Mouse (Mus musculus): ENCODE results near the gene Sorcs2.

The Sorcs2 gene

DNA sequence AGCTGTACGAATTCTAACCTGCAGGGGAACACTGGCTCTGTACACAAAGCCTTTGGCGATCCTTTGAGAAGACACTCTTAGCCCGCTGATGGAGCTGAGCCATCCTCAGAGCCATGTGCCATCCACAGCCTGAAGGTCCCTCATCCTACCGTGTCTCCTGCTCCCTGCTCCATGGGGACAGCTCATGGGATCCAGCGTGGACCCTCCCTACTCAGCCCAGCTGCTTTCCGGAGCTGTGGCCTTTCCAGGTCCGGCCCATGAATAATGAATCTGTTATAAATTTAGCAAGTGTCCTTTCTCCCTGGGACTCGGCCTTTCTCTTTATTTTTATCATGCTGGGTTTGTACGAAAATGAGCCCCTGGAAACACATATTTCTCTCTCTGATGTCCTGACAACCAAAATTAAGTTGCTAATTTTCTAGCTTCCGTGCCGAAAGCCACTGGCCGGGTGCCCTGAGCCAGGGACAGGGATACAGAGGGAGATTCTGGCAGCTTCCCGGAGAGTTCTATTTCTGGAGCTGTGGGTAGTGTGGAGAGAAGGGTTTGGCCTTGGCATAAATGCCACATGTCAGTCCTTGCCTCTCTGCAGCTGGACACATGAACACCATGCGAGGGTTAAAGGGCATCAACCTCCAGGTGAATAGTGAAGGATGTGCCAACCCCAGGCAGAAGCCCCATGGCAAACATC lies 228.8 kb downstream of the Sorcs2 start:
- no peak for DNase-seq

DNA sequence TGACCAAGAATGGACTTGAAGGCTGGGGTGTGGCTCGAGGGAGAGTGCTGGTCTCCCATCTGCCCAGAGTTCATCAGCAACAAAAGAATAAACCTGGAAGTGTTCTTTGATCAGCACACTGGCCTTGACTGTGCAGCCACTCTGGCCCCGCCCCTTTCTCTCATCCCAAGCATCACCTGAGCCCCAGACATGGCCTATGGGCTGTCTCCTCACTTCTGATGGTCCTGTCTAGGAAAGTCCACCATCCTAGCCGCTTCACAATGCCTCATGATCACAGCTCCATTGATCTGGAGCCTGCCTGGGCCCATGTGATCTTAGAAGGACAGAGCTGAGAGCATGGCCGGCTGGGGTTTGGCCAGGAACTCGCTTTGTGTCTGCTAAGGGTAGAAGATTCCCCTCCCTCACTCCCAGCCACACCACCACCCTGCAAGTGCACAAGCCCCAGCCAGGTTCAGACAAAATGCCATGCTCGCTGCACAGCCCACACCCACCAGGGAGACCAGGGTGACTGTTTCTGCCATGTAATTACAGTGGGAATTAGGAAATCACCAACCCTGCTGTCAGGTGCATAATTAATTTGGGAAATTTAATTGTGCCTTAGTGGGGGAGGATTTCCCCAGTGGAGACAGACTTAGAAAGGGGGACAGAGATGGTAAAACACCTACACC lies 231.5 kb downstream of the Sorcs2 start:
- DNase-seq: no peak

DNA sequence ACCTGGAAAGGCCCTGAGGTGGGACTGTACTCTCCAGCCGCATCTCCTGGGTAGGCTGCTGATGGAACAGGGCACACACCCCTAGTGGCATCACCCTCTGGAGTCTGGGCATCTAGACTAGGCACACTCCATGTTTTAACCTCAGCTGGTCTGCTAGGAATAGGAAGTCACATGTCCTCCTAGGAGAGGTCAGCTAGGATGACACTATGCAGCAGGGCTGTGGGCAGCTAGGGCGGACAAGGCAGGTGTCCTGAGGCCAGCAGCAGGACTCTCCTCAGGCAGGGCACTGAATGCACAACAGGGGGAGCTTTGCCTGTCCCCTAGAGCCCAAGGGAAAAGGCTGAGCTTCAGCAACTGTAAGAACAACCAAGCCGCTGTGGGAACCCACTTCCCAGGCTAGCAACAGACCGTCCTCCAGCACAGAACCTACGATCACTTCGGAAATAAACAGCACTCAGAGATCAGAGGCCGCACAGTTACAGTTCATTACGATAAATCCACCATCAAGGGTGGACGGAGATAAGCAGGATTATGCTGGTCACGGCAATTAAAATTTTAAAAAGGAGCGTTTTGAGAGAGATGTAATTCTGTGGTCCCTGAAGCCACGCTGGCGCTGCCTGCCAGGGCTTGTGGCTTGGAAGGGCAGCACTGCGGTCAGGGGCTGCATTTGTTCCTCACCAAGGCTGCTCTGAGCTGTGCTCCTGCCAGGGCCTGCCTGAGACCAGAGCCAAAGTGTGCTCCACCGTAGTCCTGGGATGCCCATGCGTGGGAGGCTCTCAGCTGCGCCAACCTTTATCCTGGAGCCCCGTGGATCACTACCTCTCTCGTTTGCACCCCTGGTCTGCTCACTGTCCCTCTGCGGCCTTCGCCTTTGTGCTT lies 232.3 kb downstream of the Sorcs2 start:
- DNase-seq: no peak

DNA sequence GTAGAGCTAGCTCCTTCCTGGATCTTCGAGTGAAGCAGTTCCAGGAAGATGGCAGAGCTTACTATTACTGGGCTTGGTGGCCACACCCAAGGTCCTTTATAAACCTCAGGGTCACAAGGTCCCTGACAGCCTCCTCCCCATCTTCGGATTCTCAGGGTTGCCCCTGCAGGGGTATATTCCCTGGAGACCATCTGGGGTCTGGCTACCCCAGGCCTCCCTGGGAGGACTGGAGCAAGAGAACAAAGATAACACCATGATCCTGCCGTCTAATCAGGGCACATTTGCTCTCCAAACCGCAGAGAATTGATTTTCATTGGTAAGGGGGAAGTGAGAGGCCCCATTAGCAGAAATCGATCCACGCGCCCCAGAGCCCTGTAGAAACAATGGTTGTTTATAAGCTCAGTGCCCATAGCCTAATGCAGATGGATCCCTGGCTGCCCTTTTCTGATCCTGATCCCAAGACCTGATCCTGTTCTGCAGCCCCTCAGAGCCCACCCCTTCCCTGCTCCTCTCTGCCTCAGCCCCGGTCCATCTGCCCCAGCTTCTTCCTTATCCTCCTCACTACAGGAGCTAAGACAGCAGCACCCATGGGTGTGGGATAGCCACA lies 243.0 kb downstream of the Sorcs2 start:
- DNase-seq: no peak

DNA sequence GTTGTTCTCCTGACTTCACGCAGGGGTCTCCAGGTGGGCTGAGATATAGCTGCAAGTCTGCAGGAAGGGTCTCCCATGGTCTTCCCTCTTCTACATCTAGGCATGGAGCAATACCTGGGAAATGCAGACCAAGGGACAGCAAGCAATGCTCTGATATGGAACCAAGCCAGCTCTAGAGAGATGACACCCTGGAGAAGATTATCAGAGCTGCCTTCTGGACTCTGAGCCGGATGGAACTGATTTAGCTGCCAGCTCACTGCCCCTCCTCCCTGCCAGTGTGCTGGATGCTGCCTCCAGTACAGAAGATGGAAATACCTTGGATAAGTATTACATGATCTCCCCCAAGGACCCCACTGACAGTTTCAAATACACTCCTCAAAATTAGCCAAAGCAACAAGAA lies 244.7 kb downstream of the Sorcs2 start:
- DNase-seq: no peak

DNA sequence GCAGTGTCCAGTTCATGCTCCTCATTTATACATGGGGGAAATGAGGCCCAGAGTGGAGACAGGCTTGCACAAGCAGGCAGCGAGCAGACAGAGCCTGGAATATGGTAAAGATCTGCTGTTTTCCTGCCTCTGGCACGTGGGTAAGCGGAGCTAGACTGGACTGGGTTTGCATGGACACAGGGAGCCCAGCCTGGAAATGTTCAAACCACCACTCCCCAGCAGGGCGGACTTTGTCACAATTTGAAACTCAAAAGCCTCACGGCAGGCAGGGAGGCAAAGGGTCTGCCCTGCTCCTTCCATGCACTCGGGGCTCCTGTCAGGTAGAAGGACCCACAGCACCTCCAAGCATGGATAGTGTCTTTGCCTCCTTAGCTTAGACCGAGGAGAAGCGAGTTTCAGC lies 246.9 kb downstream of the Sorcs2 start:
- DNase-seq: no peak

DNA sequence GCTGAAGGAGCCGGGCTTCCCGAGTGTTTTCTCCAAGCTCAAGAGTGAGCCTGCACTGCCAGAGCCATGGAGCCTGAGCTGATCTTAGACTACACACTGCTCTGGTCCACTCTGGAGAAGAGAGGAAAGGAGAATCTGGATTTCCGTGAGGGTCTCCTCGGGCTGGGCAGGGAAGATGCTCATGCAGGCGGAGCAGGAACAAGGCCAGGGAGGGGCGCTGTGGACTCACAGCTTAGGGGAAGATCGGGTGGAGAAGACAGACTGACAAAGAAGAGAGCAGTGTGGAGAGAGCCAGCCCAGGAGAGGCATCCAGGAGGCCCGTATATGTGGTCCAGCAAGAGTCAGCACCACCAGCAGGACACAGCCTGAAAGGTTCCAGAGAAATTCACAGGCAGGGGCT lies 248.8 kb downstream of the Sorcs2 start:
- no peak for DNase-seq

DNA sequence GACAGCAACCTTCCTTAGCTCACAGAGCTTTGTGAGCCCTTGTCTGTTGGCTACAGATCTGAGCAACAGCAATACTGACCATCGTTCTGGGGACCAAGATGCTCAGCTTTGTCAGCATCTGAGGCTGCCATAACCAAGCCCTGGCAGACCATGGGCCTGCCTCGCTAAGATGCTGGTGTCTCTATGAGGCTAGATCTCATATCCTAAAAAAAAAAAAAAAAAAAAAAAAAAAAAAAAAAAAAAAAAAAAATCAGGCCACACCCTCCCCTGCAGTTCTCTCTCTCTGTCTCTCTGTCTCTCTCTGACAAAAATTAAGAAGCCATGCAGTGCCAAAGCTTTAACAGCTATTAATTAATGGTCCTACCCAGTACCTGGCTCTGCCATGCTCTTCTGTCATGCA lies 251.3 kb downstream of the Sorcs2 start:
- no peak for DNase-seq

DNA sequence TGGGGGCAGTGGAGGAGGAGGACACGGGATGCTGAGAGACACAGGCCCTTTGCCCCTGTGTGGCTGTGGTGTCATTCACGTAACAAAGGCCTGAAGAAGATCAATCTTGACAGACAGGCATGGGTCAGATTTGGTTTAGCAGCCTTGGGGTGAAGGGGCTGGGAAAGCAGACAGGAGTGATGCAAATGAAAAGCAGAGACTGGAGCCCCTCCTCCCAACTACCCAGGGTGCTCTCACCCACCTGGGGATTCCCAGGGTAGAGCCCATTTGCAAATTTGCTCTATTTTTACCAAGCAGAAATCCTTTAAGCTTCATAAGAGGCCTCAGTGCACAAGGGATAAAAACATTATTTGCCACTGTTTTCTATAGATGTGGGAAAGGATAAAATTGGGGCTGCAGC lies 253.4 kb downstream of the Sorcs2 start:
- peak in 1 of 2 experiments; percentile 6 for DNase-seq

DNA sequence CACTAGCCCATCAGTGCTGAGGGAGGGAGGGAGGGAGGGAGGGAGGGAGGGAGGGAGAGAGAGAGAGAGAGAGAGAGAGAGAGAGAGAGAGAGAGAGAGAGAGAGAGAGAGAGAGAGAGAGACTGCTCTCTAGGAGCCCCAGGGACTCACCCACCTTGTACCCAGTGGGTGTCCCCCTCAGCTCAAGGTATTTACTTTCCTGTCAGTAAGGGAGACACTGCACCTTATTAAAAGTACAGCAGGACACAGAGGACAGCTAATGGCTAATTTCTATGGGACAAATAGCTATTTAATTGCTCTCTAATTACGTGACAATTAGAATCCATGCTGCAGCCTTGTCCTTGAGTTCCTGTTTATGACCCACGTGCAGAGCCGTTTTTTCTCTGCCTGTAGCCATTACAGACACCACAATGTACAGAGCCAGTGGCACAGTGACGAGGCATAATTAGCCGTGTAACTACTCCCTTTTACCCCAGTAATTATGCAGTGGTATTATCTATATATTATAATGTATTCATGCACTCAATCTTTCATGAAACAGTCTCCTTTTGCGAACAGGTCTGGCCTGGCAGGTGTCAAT lies 256.2 kb downstream of the Sorcs2 start:
- no peak for DNase-seq

DNA sequence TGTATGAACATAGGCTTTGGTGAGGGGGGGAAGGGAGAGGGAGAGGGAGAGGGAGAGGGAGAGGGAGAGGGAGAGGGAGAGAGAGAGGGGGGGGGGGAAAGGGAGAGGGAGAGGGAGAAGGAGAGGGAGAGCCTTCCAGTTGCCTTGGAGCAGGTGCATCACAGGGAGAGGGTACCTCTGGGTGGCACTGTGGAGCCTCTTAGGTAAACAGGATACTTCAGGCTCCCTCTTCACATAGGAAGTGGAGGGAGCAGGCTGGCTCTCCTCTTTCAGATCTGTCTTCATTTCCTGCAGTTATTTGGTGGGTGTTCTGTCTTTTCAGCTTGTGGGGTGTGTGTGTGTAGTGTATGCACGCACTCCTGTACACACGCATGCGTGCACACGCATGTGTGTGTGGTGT lies 256.8 kb downstream of the Sorcs2 start:
- DNase-seq: peak in 1 of 2 experiments; percentile 21

DNA sequence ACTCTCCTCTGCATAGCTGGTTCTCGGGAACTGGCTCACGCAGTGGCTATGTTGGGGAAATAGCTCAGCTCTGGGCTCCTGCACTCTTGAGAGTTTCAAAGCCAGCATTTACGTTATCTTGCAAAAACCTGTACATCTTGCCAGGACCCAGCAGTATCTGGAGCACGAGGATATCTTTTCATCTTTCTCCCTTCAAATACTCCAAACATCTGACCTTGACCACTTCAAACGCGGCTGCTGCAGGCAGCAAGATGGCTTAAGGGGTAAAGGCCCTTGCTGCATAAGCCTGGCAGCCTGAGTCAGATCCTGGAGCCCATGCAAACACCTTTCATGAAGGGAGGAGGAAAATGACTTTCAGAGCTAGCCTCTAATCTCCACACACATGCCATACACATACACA lies 258.2 kb downstream of the Sorcs2 start:
- DNase-seq: no peak

DNA sequence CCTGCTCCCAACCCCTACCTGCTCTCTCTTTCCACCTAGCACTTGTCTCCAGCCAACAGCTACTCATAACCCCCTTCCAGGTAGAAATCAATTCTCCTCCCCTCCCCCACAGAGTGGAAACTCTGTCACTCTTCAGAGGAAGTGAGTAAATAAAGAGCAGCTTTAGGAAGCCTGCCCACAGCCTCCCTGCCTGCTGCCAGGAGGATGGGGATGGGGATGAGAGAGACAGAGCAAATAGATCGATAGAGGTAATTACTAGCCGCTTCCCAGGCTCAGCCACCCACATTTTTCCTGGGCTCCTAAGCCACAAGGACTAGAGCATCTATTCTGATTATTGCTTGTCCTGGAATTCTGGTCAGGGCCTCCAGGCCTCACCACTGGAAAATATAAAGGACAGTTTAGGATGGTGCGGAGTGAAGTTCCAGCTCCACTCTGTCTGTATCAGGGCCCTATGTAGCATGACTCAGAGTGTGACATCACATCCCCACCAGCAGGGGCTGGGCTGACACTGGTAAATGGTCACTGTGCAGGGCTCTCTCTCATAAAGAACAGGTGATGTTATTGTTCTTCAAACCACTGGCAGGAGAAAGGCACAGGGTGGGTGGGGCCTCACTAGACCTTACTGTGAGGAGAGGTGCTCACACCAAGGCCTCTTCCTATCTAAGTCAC lies 261.9 kb downstream of the Sorcs2 start:
- no peak for DNase-seq

DNA sequence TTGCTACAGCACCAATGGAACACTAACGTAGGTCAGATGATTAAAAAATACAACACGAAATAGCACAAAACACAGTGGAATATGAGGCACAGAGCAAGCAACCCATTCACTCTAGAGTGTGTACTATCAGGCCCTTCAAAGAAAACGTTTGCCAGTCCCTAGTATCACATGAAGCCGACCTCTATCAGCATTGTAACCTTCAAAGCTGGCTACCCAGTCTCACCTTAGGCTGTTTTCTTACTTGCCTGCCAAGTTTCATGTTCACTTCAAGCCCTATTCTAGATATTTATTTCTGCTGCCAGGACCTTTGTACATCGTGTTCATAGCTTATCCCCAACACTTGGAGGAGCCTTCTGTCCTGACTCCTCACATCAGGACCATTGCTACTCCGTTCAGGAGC lies 263.6 kb downstream of the Sorcs2 start:
- no peak for DNase-seq

DNA sequence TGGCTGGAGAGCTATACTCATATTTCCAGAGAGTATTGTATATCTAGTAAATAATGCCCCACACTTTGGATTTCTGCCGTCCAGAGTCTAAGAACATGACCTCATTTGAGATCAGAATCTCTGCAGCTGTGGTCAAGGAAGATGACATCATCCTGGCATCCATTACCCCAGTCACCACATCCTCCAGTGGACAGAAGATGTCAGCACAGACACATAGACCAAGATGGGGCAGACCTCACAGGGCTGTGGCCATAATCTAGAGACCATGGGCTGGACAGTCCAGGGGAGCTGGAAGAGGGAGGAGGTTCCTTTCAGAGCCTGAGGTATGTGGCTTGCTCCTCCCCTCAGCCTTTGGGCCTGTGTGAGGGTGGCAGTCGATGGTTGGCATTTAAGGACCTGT lies 264.0 kb downstream of the Sorcs2 start:
- no peak for DNase-seq

DNA sequence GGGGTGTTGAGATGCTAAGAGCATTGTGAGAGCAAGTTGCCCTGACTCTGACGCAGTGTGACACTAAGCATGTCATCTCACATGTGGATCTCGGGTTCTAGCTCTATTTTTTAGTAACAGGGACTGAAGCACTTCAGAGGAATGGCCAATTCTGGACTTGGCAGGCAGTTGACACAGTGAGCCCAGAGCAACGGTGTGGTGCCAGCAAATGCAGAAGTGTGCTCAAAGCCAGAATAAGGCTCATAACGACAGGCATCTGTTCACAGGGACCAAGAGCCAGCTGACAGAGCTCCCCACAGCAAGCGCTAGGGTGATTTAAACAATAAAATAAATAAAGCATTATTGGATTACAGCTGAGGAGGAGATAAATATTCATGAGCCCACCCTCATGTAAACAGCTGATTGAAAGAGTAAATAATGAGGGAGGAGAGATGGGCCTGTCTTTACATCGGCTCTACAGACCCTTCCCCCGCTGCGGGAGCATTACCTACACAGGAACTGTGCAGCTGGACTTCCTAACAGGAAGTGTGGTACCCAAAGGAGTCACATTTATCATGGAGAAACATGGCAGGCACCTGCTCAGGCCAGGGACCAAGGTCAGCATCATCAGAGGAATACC lies 267.4 kb downstream of the Sorcs2 start:
- DNase-seq: no peak

DNA sequence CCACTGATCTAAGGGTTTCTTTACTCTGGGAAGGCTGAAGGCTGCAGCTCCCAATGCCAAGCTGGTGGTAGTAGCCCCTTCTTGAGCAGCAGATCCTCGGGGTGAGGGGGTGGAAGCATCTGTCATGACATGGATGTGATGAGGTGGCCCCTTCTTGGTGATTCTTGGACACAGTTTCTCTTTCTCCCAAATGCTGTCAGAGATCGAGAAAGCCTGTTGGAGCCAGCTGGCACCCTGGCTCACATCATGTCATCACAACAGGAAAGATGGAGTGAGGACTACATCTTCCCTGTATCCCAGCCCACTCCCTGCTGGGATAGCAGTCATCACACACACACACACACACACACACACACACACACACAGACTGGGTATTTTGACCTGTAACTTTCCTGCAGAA lies 268.3 kb downstream of the Sorcs2 start:
- DNase-seq: no peak

DNA sequence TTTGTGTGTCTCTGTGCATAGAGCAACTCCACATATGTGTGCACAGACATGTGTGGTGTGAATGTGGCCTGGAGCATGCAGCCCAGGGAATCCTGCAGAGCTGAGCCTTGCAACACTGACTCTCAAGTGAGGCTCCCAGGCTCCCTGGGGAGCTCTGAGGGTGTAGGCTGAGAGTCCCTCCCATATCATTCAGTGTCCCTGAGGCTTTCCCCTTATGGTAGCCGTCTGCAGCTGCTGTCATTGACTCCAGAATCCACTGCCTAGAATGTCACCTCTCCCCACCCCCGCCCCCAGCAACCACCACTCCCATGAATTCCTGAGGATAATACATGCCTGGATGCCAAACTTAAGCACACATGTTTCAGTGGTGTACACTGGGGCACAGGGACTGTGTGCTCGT lies 269.4 kb downstream of the Sorcs2 start:
- no peak for DNase-seq

DNA sequence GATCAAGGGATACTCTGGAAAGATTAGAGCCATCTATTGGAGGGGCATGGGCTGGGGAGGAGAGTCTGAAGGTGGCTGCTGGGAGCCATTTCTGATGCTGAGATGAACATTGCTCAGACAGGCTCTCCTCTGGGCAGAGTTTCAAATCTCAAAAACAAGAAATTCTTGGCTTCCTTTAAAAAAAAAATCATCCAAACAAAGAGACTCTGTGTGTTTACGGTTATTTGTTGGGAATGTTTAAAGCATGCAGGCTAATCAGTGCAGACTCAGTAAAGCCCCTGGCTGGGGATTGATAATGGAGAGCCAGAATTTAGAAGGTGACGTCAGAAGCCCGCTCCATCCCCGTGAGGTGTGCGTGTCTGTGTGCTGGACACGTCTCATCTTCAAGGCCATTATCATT lies 272.9 kb downstream of the Sorcs2 start:
- DNase-seq: no peak

DNA sequence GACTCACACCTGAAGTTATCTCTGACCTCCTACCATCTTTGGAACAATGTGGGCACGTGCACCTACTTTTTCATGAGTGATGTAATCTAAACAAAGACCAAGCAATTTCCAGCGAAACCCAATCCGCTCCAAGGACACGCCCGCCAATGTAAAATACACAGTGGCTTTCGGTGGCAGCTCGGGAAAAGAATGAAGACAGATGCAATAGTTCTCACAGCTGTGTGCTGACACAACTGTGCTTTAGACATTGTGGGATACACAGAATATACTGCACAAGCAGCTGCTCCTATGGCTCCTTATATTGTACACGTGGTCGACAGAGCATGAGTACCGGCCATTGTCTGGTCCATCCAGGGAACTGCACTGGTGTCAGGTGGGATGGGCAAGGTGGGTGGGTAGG lies 275.0 kb downstream of the Sorcs2 start:
- no peak for DNase-seq

DNA sequence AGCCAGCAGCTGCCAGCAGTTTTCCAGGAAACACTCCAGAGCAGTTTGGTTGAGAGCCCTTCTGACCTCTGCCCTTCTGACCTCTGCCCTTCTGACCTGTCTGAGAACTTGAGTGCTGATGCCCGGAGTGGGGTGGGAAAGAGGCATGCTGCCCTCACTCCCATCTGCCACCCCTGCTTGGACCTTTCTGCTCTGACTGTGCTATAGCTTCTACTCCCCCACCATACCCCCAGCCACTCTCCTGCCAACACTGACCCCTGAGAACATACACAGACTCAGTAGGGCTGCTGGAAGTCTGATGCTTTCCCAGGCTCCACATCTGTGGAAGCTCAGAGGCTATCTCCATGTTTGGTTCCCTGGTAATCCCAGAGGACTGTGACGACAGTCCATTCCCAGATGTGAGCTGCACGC lies 277.0 kb downstream of the Sorcs2 start:
- no peak for DNase-seq

DNA sequence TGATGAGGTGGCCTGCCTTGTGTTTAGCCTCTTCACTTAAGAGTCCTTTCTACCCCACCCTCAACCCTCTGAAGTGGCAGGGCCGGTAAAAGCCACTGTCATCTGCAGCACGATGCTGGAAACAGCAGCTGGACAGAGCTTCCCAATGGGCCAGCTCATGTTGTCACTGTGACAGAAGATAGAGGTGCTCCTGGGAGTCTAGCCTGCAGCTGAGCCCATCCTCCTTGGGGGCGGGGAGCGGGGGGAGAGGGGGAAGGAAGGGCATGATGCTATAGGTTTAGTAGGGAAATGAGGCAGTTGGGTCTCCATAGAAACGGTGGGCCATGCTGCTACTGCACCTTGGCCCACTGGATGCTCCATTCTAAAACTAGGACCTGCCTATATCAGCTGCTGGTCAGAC lies 279.9 kb downstream of the Sorcs2 start:
- DNase-seq: no peak
